Mouse (Mus musculus): ENCODE data around the gene Bnc2.

Gene Bnc2

DNA sequence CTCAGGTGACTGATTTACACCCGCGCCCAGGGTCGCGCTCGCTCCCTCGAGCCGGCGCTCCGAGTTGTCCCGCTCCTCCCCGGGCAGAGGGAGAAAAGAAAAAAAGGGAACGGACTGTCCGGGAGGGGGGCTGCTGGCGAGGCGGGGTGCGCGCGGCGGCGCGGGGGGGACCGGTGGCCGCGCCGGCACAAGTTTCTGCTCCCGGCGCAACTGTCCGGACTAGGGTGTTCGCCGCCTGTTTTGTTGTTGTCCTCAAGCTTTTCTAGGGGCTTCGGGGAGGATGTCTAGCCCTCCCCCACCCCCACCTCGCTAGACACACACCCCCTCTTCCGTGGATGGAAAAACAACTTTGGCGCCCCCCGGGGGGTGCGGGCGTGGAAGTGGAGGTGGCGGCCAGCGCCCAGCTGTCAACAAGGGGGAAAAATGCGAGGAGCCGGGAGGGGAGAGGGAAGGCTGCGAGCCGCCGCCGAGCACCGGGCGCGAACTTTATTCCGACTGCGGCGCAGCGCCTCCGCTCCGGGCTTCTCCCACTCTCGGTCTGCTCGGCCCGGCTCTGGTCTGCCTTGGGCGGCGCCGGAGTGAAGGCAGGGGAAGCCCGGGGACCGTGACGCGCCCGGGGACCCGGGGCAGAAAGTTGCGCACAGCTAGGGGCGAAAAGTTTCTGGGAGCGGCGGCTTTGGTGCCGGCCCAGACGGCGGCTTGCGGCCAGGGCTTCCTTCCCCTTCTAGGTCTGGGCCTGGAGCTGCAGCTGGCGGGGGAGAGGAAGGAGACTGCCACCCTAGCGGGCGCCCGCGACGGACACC, at the start of gene Bnc2:
Gene Bnc2, minus strand, starts transcription at position 105 of the 803 bp plus-strand sequence.
- DNase-seq (ENCODE audit: low spot score): peak; percentile 39

DNA sequence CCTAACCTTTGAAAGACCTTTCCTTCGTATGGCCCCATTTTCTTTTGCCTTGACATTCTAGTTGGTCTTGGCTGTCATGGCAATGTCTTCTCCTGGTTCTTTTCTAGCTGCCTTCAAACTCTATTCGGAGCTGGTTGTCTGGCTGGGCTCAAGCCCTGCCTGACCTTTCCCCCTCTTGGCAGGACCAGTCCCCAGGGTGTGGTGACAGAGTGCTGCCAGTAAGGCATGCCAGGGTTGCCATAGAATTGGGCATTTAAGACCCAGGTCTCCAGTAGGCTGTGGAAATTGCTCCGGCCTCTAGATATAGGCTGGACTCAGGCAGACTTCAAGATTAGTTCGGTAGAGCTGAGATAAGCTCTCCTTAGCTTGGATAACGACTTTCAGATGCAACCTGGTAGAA, 32.9 kb upstream of the Bnc2 start:
- DNase-seq (ENCODE audit: low spot score): no peak

DNA sequence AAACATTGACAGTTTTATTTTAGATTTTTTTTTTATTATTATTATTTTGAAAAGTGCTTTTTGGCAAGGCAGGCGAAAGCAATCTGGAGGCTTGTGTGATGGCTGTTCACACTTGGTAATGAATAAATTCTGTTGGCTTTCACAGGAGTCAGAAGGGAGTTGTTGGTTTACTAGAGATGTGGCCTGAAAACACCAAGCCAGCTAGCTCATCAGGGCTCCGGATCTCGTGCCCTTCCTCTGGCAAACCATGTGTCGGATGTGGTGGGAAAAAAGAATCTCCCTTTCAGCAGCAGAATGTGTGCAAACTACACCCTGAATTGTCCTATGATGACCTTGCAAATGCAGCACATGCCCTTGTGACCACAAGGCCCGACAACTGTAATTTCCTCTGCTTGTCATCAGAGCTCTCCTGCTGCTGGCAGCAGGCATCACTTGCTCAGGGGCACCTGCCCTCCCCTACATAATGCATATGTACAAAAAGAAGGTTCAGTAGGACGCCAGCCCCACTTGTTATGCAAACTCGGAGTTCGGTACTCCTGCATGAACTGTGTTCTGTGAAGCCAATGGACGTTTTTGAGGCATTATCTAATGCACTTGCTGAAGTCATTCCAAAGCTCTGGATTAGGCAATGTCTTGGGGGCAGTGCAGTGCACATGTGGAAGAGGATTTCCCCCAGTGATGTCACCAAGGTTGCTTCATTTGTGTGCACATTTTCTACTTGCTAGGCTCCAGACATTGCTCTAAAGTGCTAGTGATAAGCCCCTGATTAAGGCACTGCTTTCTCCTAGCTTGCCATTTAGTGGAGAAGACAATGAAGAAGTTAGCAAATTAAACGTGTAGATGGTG, 10.7 kb upstream of the Bnc2 start:
- DNase-seq (ENCODE audit: low spot score): no peak

DNA sequence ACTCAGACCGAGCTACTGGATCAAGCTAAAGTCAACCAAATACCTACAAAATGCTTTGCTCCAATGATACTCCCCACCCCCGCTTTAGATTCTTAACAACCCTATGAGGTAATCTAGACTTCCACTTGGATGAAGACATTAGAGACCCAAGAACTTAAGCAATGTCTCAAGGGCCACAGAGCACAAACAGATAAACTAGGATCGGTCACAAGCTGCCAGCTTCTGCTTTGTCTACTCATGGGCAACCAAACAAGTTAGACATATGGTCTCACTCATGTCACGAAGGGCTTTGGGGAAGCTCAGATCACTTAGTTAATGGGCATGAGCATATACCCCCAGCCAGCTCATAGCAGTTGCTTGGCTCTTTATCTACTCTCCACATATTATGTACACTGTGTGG, 9.9 kb upstream of the Bnc2 start:
- no peak for DNase-seq (ENCODE audit: low spot score)

DNA sequence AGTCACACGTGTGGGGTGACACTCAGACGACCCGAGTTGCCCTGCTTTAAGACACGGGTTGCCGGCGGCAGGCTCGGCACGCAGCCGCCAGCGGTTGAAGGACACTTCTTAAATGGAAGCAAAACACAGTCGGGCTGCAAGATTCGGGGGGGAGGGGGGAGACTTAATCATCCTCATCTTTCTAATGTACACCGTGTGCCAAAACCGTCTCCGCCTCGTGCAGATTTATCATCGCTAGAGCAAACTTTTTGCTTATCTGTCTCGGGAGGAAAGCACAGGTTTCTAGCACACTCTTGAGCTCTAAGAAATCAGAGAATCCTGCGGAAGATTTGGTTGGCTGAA, 870 bp upstream of the Bnc2 start:
- DNase-seq (ENCODE audit: low spot score): no peak

DNA sequence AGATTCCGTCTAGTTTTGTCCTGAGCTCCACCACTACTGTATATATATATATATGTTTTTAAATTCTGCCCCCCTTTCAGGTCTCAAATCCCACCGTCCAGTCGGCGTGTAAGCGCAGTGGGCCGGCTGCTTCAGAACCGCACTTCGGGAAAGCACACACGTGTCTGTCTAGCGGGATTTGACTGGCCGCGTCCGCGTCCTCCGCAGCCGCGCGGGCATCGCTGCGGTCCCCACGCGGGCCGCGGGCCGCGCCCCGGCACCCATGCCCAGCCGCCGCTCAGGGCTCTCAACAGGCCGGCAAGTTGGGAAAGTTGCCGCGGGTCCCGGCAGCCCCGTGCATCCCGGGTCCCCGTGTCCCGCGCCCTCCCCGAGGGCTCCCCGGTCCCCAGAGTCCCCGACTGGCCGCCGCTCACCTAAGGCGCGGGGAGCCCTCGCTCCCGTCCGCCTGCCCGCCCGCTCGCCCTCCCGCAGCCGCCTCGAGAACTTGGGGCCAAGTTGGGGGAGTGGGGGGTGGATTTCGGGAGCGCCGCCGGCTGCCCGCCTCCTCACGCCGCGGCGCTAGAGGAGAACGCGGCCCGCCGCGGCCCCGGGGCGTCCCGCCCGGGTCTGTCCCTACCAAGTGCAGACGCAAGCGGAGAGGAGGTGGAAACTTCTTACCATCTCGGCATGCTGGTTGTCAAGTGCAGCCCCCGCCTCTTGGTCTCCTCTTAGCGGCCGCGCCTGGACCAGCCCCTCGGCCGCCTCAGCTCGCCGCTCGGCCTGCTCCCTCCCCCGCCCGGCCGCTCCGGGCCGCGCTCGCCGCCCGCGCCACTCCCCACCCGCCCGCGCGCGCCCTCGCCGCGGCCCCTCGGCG, 531 bp downstream of the Bnc2 start:
- DNase-seq (ENCODE audit: low spot score): peak; percentile 58

DNA sequence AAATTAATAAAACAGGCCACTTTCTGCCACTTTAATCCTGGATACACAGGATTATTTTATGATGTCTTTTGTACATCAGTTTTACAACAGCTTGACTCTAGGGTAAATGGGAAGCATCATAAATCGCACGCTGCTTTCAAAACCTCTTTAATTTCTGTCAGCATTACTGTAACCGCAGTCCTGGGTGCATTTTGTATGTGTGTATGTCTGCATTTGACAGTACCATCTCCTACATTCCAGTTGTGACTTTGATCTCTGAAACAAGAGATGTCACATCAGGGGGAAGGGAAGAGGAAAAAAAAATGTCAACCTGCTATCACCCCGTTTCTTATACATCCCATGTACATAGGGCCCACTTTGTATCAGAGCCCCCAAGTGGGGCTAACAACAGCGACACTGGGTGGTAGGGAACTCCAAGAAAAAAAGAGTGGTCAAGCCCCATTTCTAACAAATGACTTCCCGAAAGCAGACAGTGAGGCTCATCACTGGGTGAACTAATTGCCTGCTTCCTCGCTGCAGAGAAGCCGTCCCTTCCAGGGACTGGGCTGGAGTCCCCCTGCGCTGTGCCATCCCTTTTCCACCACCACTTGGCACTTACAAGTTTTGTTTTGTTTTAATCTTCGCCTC, 1.3 kb downstream of the Bnc2 start:
- DNase-seq (ENCODE audit: low spot score): no peak

DNA sequence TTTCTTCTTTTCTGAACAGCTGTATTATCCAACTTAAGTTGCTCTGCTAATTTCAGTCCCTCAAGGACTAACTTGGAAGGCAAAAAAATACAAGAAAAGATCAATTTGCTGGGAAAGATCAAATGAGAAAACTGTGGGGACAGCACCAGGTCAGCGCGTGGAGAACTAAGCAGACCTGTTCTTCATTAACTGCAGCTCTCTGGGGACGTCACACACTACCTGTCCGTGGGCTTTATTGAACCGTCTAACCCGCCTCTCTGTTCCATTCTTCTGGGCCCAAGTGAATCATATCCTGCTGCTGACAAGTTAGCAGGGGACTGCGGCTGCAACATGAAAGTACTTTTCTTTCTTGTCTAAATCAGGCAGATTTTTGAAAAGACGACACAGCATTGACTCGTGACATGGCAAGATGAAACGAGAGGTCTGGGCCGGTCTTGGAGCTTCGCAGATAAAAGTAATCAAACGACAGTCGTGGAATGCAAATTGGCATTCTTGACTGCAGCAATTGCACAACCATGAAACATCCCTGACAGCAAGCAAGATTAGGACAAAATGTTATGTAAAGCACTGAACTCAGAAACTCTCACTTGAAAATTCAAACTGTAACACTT, 2.8 kb downstream of the Bnc2 start:
- no peak for DNase-seq (ENCODE audit: low spot score)

DNA sequence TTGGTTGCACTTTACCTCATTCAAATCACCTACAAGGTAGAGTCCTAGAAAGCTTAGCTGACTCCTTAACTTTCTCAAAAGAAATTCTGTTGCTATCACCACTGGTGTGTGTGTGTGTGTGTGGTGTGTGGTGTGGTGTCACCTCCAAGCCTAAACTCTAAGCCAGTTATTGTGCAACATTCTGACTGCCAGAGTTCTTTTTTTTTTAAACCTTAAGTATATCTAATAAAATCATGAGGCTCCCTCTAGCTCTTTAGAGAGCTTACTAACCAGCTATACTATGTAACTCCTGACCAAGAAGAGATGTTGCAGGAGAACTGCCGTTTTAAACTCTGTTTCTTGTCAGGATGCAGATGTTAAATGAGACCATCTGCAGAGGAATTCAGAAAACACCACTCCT, 4.1 kb downstream of the Bnc2 start:
- no peak for DNase-seq (ENCODE audit: low spot score)

DNA sequence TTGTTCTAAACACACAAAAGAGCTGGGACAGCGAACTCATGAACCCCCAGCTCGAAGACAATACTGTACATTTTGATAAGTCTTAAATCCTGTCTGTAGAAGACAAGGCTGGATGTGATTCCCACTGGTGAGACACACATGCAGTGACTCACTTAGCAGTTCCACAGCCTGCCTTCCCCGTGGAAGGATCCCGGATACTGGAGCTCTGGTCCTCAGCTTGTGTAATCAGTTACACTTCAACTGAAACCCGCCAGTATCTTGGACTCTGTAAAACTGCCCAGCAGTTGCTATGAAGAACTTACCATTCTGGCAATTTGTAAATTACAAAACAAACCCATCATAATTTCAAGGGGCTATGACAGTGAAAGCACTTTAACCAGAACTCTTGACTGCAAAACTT, 5.4 kb downstream of the Bnc2 start:
- DNase-seq (ENCODE audit: low spot score): no peak

DNA sequence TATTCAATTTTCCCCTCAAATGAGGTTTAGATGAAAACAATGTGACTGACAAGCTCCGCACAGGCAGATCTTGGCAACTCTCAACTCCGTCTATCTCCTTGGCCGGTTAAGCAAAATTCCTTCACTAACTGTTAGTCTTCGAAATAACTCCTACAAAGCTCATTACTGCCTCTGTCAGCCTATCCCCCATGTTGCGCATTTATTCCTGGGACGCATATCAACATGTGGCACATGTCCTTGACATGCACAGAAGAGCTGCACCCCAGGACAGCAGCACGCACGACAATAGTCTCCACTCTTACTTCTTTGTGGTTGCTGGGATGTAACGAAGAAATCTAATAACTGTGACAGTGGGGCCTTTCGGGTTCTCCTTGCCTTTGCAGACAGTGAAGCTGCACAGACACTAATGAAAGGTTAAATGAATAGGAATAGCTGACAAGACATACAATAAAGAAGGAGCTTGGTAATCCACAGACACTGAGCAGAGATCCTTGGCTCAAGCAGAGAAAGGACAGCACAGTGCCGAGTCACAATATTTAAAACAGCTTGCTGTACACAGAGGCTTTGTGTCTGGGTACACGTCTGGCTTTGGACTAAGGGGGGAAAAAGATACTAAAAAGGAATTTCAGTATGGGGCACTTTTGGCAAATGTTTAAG, 6.0 kb downstream of the Bnc2 start:
- no peak for DNase-seq (ENCODE audit: low spot score)

DNA sequence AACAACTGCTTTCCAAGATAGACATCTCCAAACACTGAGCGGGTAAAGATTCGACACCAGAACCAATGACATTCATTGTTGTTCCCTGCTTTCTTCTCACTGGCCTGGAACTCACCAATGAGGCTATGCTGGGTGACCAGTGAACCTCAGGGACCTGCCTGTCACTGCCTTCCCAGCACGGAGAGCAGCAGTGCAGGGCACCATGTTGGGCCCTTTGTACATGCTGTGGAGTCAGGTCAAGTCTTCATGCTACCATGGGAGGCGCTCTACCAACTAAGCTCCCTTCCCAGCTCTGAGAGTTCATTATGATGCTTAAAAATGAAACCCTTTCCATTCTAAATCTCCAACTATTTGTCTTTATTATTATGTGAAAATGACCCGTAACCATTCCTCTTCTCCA, 6.8 kb downstream of the Bnc2 start:
- no peak for DNase-seq (ENCODE audit: low spot score)

DNA sequence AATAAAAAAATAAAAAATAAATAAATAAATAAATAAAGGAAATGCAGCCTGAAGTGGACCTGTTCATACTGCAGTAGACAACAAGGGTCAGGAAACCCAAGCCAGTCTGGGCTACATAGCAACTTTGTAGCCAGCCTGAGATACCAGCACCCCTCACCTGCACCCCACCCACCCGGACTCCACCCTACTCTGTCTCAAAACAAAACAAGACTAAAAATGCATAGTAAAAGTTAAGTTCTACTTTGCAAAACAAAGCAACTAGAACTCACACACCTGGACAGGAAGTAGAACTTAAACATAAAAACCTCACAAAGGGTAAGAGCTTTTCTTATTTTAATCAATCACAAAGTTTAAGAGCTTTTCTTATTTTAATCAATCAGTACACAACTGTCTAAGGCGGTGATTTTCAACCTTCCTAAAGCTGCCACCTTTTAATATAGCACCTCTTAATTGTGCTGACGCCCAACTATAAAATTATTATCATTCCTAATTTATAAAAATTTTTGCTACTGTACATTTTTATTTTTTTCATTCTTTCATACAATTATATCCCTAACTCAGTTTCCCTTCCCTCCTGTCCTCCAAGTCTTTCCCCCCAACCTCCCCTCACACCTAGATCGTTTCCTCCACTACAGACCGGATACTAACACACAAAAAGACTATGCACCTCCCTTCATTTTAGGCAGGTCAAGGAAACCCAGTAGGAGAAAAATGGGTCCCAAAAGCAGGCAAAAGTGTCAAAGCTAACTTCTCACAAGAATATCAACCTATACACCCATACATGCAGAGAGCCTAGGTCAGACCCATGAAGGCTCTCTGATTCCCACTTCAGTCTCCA, 12.6 kb downstream of the Bnc2 start:
- DNase-seq (ENCODE audit: low spot score): no peak

DNA sequence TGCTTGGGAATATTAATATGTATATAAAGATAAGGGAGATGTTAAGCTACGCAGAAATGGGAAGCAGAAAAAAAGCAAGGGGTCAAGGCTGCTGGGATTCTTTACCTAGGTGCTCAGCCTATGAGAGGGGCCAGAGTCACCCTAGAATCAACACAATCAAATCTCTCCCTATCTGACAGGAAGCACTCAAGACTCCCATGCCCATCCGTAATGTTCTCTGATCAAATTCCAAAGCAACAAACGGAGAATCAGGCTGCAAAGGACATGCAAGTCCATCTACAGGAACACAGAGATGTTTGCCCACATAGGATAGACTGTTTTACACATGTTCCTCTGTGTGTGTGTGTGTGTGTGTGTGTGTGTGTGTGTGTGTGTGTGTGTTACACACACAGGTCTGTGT, 13.7 kb downstream of the Bnc2 start:
- no peak for DNase-seq (ENCODE audit: low spot score)

DNA sequence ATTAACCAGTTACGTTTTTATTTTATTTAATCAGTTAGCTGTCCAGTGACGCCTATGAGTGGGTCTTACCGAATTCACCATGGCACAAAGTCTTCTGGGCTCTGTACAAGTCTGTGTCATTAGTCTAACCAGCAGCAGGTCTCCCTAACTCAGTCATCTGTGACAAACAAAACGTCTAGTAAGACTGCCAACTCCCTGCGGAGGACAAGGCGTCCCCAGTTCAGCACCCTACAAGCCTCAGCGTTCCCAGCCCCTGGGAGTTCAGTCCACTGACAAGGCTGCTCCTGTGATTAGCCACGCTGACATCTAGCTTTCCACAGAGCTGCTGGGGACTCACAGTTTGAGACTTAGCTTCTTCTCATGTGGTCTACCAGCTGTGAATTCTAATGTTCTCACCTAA, 23.3 kb downstream of the Bnc2 start:
- DNase-seq (ENCODE audit: low spot score): no peak

DNA sequence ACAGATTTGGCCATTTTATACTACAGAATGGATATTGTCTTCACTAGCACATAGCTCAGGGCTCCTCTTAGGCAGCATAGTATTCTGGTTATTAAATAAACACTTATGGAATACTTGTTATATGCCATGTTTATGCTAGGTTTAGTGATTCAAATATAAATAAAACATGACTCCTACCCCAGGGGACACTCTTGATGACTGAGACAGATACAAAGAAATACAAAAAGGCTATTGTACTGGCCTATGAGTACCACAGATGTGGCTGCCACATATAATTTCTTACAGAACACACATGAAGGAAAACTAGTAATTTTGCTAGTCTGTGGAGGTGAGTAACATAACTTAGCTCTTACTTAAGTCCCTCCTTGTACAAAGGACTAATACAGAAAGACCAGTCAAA, 28.5 kb downstream of the Bnc2 start:
- no peak for DNase-seq (ENCODE audit: low spot score)

DNA sequence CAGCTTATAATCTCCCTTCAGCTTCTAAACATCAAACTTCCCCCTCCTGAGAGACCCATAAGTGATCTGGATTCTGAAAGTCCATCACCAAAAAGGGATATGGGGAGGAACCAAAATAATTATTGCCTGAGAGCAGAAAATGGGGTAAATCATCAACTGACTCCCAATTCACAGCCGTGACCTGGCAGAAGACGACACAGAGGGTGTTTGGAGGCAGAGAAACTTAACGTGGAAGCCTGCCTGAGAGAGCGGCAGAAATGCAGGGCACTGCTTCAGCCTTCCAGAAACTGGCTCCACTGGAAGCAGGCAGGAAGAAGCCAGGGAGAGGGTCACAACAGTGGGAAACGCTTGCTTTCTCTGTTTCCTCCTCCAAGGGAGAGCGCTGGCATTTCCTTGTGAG, 35.9 kb downstream of the Bnc2 start:
- DNase-seq (ENCODE audit: low spot score): no peak

DNA sequence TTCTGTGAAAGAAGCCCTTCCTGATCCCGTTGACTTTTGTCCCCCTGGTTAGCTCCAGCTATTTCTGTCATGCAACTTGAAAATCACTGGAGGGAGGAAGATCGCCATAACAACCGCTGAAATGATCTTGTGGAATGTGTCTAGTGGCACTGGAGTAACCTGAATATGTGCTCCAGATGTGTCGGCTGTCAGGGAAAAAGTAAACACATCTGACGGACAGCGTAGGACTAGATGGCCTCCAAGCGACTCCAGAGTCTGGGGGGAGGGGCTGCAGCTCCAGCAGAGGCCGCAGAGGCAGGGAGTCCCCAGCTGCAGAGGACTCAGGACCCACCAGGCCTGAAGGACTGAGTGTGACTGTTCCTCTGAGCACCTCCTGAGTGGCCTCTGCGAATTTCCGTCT, 37.4 kb downstream of the Bnc2 start:
- no peak for DNase-seq (ENCODE audit: low spot score)

DNA sequence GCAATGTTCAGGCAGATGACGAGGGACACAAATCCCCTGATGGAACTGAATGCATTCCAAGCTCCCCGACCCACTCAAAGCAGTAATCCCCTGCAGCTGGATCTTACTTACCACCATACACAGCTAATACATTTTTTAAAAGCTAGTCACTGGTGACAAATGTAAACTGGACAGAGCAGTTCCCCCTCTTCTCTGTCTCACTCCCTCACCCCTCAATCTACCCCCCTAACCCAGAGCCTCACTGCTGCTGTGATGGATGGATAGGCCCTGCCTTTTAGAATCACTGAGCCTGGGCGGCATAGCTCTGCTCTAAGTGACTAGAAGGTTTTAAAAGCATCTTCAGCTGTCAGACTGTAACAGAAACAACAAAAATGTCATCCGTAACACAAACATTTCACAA, 40.3 kb downstream of the Bnc2 start:
- no peak for DNase-seq (ENCODE audit: low spot score)

DNA sequence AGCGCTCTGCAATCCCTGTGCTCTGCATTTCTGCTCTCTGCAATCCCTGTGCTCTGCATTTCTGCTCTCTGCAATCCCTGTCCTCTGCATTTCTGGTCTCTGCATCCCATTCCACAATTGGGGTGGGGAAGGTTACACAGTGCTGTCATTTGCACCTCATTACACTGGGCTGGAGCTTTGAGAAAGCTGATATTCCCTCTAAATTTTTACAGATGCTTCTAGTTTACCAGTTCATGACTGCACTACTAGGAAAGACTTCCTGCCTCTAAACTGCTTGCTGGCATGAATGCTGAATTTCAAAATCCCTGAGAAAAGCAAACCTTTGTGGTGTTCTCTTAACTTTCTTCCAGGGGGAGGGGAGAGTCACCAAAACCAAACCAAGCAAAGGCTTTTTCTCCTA, 41.1 kb downstream of the Bnc2 start:
- DNase-seq (ENCODE audit: low spot score): no peak
